In the genomic region with DNA sequence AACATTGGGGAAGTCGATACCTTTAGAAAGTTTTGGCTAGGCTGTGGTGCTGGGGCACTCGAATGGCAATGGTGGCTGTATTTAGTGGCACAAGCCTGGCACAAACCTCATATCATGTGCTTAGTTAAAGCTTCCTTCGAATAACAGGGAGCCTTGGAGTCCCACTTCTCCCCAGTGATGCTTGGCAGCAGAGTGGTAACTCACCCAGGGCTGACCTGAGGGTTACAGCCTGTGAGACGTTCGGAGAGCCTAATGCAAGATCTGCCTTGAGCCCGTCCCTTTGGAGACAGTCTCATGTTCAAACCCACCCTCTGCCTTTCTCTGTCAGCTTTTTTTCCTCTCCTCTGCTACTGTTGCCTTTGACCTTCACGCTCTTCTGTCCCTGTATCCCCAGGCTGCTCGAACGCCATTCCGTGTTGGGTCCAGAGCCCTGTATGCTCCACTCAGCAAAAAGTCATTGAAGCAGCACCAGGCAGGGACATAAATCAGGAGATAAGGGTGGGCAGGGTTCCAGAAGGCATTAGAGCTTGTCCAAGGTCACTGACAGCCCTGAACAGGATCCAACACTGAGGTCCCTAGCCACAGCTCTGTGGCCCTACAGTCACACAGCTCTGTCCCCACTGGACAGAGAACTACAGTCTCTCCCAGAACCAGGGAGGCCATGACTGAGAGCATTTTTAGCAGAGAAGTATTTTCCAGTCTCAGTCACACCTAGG, we compare ENCODE assay signal across 11 mouse cellular contexts. TPM values are rescaled to one million over a fixed set of nuclear protein-coding genes. Genes with fewer than 3 reads are reported as not detected.
A peak's percentile ranks its signal among the peaks of the same experiment; 100 is the strongest.
DNase-seq lines count a peak whose midpoint lies in the region; ATAC-seq and TF ChIP-seq lines count a peak whose summit lies in the region.
"Had no signal": no experiment of that assay in that cellular context is flagged by ENCODE, and none has a peak within 500 bp of the region (broad histone marks: within the 10 kb centered on the region; RNA-seq: fewer than 3 reads in every experiment).

No protein-coding gene starts in this region.

- H3K9ac ChIP-seq in liver, embryonic 16.5 days (ENCODE audit: low read depth, low read length) = peak overlapping the region; percentile 66

- no peak overlapping the region for H3K4me3 ChIP-seq in kidney, adult 2 months (ENCODE audit: insufficient read depth, low read depth, low read length)
- H3K4me3 ChIP-seq in liver, embryonic 16.5 days (ENCODE audit: low read depth, low read length) = peak overlapping the region; percentile 31

- peak; percentile 8 for TF ChIP-seq POLR2A in kidney, adult 2 months (IDR thresholded peaks at IDR 0.05; ENCODE audit: low read depth, low read length)

- no peaks in the 10 kb centered on the region for H3K9me3 ChIP-seq in liver, embryonic 16.5 days (replicated peaks; ENCODE audit: control insufficient read depth, low read length)

- no peaks in the 10 kb centered on the region for H3K27me3 ChIP-seq in kidney, adult 2 months (replicated peaks; ENCODE audit: control insufficient read depth, insufficient read depth, low read length)
- no peaks in the 10 kb centered on the region for H3K27me3 ChIP-seq in liver, embryonic 16.5 days (ENCODE audit: control insufficient read depth, insufficient read depth, low read depth, low read length)

- ATAC-seq in liver, embryonic 16.5 days (ENCODE audit: low read depth) = peak; percentile 37

- peaks cover 50% of the 10 kb centered on the region for H3K4me1 ChIP-seq in kidney, adult 2 months (ENCODE audit: control insufficient read depth, insufficient read depth, low read length)
- peaks cover 47% of the 10 kb centered on the region for H3K4me1 ChIP-seq in liver, embryonic 16.5 days (ENCODE audit: control insufficient read depth, low read depth, low read length)

- peak overlapping the region; percentile 98 for H3K27ac ChIP-seq in kidney, adult 2 months (ENCODE audit: insufficient read depth, low read depth, low read length)
- H3K27ac ChIP-seq in liver, embryonic 16.5 days (ENCODE audit: low read length) = peak overlapping the region; percentile 93

- no peaks in the 10 kb centered on the region; the same call in 1 of the 2 replicates for H3K36me3 ChIP-seq in kidney, adult 2 months (ENCODE audit: control insufficient read depth, insufficient read depth, low read length)
- H3K36me3 ChIP-seq in liver, embryonic 16.5 days (ENCODE audit: control insufficient read depth, insufficient read depth) = no peaks in the 10 kb centered on the region

- 16% methylated on average over 10 of the region's 10 CpGs for WGBS in kidney, adult 2 months
- WGBS in liver, embryonic 16.5 days (ENCODE audit: insufficient replicate concordance) = 83% methylated on average over 10 of the region's 10 CpGs

- TF ChIP-seq CTCF in kidney, adult 2 months (conservative IDR thresholded peaks at IDR 0.05; ENCODE audit: insufficient read depth, insufficient read length, low read depth, low read length) = no peak

- DNase-seq in heart, adult 11 months = peak; percentile 75
- no peak for DNase-seq in heart, adult 9 months (ENCODE audit: low spot score in 2 of 2)
- peak; percentile 91 for DNase-seq in adrenal gland, adult 2 months
- peak; percentile 97 for DNase-seq in kidney, adult 2 months
- no peak for DNase-seq in embryo, embryonic 10.5 days (ENCODE audit: low spot score)
- no peak for DNase-seq in retina, postnatal 1 day
- no peak for DNase-seq in right cerebral cortex, postnatal 25 days
- DNase-seq: B cell, adult 2 months; layer of hippocampus, adult 9-11 months had no signal

- peak overlapping the region; percentile 52 for H3K4me2 ChIP-seq in liver, embryonic 16.5 days (ENCODE audit: low read depth, low read length)
- H3K4me2 ChIP-seq: midbrain, embryonic 11.5 days had no signal

RNA-seq across cellular contexts. Expression of a gene that starts 9.0 kb away (rescaled TPM):
- 1 to 10 TPM; 1.3 to 2.6 TPM for total RNA-seq in adrenal gland, adult 2 months (2021)
- 0.27 and 0.42 TPM in 2 replicates for polyA plus RNA-seq in adrenal gland, adult 2 months (2012; rRNA removed)
- polyA plus RNA-seq in kidney, adult 2 months (2012; rRNA removed) = 95.1 and 99.0 TPM in 2 replicates
- 1.7 TPM in 2 replicates for polyA plus RNA-seq in liver, embryonic 16.5 days (2015; fragmentation: Nextera tagmentation; extraction: Ambion mirVana)

RNA-seq across cellular contexts. Expression of a gene that starts 57.3 kb away (rescaled TPM):
- total RNA-seq in adrenal gland, adult 2 months (2021) = 10 to 100 TPM; 13.4 to 19.2 TPM
- 12.6 and 13.0 TPM in 2 replicates for polyA plus RNA-seq in adrenal gland, adult 2 months (2012; rRNA removed)
- polyA plus RNA-seq in kidney, adult 2 months (2012; rRNA removed) = 18.6 and 20.2 TPM in 2 replicates
- 16.7 and 18.4 TPM in 2 replicates for polyA plus RNA-seq in liver, embryonic 16.5 days (2015; fragmentation: Nextera tagmentation; extraction: Ambion mirVana)

RNA-seq across cellular contexts. Expression of a gene that starts 57.4 kb away (rescaled TPM):
- total RNA-seq in adrenal gland, adult 2 months (2021) = 10 to 100 TPM; 17.3 to 27.0 TPM
- polyA plus RNA-seq in adrenal gland, adult 2 months (2012; rRNA removed) = 4.5 and 4.6 TPM in 2 replicates
- 27.2 and 35.5 TPM in 2 replicates for polyA plus RNA-seq in kidney, adult 2 months (2012; rRNA removed)
- polyA plus RNA-seq in liver, embryonic 16.5 days (2015; fragmentation: Nextera tagmentation; extraction: Ambion mirVana) = 11.6 and 12.2 TPM in 2 replicates

Comparison
In these comparisons a context has a peak if more than half of its experiments do, and no peak if none do; other contexts are left out.
1. DNase-seq: peak in heart, adult 11 months (single experiment), adrenal gland, adult 2 months (single experiment) and kidney, adult 2 months (single experiment); none in heart, adult 9 months (0 of 2), embryo, embryonic 10.5 days (single experiment), retina, postnatal 1 day (single experiment) and right cerebral cortex, postnatal 25 days (single experiment).
2. RNA of a gene that starts 9.0 kb away (polyA plus RNA-seq): 95.1 to 99.0 TPM in kidney, adult 2 months; 1.7 TPM in liver, embryonic 16.5 days and 0.27 to 0.42 TPM in adrenal gland, adult 2 months; every median in the first group is over 10 times any median in the second.